Mouse (Mus musculus): ENCODE data around the gene Rnf225.

DNA sequence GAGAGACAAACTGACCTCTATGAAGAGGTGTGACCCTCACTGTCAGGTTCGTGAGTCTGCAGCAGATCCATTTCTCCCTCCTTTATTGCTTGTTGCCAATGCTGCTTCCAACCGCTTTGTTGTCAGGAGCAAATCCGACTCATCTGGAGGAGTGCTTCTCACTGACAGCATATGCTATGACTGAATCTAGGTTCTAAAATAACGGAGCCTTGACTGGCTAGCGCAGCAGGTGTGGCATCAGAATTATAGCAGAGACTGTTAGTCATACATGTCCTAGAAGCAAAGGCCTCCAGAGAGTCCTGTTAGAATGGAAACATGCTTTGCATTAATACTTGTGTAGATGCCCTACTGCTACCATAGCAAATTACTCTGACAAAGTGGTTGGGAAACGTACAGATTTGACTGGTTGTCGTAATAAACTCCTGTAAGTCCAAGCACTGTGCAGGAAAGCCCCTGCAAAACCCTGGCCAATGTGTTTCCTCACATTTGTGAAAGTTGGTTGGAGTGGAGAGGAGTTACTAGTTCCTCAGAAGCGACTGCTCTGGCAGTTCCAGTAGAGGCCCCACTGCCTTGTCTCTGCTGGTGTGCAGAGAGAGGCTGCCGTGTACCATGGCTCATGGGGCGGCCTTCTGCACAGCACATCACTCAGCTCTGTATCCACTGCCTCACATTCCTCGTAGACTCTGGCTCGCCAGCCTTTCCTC is 40.5 kb upstream of the Rnf225 start:
- TF ChIP-seq POLR2A (IDR thresholded peaks at IDR 0.05; ENCODE audit: borderline replicate concordance, extremely low read depth, insufficient read depth, insufficient read length, poor library complexity, severe bottlenecking) (no peak), CTCF (IDR thresholded peaks at IDR 0.05; ENCODE audit: borderline replicate concordance, extremely low read depth, insufficient read depth, insufficient read length) (no peak)
